Mouse (Mus musculus): ENCODE measurements around the gene Gpr88. TPM values are rescaled to one million over a fixed set of nuclear protein-coding genes. Genes with fewer than 3 reads are reported as not detected.

Gene Gpr88
- polyA plus RNA-seq, 1 experiment from 2014 or later: 3.2 TPM

DNA sequence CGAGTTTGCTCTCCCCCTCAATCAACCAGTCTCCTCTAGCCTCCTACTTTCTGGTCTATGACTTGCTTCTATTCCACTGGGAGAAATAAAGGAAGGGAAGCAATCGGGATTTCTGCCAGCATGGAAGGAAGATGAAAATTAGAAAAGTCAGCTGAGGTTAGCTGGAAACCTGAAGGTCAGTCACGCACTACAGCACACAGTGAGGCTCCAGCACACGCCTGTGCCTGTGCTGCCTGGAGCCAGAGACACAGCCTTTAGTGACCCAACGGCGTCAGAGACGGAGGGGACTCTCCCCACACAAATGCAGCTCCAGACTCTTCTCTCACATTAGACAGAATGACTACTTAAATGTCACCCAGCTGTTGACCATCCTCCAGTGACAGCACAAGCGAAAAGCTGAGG is 42.6 kb downstream of the Gpr88 start:
- Histone ChIP-seq H3K27ac (no peak overlapping the region), H3K27me3 (no peaks in the 10 kb centered on the region), H3K9me3 (no peaks in the 10 kb centered on the region), H3K9ac (no peak overlapping the region), H3K4me1 (replicated peaks) (0 out of 2 replicates have a peak, but pooled peaks cover 4% of the 10 kb centered on the region), H3K4me3 (no peak overlapping the region), H3K4me2 (no peak overlapping the region), H3K36me3 (no peaks in the 10 kb centered on the region)
- no peak for ATAC-seq (ENCODE audit: low FRiP score)
- WGBS: 65% methylated on average over 8 of the region's 8 CpGs

DNA sequence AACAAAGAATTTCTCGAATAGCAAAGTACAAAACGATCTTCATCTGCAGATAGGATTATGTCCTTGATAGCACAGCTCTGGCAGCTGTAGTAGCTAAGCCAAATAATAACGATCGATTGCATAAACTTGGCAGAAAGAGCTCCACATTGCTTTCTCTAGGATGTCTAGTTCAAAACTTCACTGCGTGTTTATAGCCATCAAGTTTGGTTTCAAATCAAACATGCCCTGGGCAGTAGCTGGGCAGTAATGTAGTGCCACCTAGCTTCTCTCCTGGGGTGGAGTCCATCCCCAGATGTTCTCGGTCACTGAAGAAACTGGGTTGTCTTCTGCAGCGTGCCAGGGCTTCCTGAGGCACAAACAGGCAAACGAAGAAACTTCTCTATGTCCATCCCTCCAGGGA is 44.1 kb downstream of the Gpr88 start:
- 89% methylated on average over 8 of the region's 8 CpGs for WGBS

DNA sequence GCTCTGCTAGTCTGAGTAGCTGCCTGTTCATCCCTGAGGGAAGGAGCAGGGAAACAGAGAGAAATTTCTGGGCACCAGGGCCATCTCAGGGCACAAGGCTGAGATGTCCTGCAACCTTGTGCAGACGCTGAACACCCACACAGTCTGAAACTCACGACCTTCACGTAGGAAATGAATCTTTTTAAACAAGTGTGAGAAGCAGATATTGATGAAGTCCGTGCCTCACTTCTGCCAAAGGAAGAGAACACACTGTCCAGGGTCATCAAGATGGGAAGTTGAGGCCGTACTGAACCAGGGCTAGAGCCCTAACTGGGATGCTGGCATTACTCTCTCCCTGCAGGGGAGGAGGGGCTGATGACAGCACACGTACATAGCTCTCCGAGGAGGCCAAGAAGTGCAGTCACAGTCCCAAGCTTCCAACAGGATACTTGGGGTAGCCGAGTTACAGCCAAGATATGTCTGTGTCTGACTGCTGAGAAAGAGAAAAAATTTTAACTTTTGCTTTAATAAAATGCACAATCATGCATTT is 46.9 kb downstream of the Gpr88 start:
- no peak overlapping the region for H3K27ac ChIP-seq
- no peak overlapping the region for H3K9ac ChIP-seq
- H3K4me3 ChIP-seq: no peak overlapping the region
- H3K36me3 ChIP-seq: no peaks in the 10 kb centered on the region
- H3K9me3 ChIP-seq: no peaks in the 10 kb centered on the region
- ATAC-seq (ENCODE audit: low FRiP score): no peak
- H3K4me2 ChIP-seq: no peak overlapping the region
- H3K27me3 ChIP-seq: no peaks in the 10 kb centered on the region
- WGBS: 78% methylated on average over 8 of the region's 8 CpGs
- H3K4me1 ChIP-seq (replicated peaks): 0 out of 2 replicates have a peak, but pooled peaks cover 4% of the 10 kb centered on the region

More for the DNA sequence above, 44.1 kb downstream of the Gpr88 start:
- no peak overlapping the region for H3K4me2 ChIP-seq
- ATAC-seq (ENCODE audit: low FRiP score): no peak
- H3K4me1 ChIP-seq (replicated peaks): 0 out of 2 replicates have a peak, but pooled peaks cover 4% of the 10 kb centered on the region
- H3K36me3 ChIP-seq: no peaks in the 10 kb centered on the region
- no peaks in the 10 kb centered on the region for H3K9me3 ChIP-seq
- H3K9ac ChIP-seq: no peak overlapping the region
- H3K4me3 ChIP-seq: no peak overlapping the region
- H3K27ac ChIP-seq: no peak overlapping the region
- H3K27me3 ChIP-seq: no peaks in the 10 kb centered on the region

DNA sequence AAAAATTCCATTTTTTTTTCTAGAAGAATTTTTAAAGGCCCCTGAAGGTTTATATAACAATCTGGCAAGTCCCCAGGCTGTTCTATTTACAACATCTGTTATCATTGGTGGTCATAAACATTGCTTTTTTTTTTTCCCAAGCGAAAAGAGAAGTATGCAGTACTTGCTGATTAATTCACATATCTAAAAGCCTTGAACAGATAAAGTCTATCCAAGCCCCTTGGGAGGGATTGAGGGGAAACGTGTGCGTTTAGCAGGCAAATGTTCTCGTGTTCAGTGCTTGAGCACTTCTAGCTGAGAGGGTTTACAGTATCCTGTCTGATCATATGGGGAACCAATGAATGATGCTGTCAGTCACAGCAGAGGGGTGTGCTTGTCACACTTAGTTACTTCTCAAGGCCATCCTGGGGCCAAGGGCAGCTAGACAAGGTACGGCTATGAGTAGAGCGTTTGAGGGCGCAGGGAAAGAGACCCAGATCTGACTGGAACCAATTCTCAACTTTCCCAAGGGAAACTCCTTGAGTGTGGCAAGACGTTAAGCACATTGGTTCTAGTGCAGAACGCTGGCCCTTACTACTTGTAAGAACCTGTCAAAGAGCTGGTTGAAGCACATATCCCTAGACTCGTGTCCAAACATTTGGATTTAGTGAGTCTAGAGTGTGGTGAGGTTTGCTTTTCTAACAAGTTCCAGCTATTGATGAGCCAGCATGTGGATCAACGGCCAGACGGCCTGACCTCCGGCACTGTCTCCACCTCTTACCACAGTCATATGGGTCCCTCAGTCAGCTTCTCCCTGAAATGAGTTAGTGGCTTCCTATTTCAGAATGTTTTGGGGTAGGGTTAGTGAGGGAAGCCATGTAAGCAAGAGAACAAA is 47.7 kb downstream of the Gpr88 start:
- 78% methylated on average over 13 of the region's 13 CpGs for WGBS
- H3K4me2 ChIP-seq: no peak overlapping the region
- no peak overlapping the region for H3K9ac ChIP-seq
- H3K4me3 ChIP-seq: no peak overlapping the region
- H3K4me1 ChIP-seq (replicated peaks): 0 out of 2 replicates have a peak, but pooled peaks cover under 1% of the 10 kb centered on the region
- H3K36me3 ChIP-seq: no peaks in the 10 kb centered on the region
- H3K27ac ChIP-seq: no peak overlapping the region
- no peak for ATAC-seq (ENCODE audit: low FRiP score)
- no peaks in the 10 kb centered on the region for H3K9me3 ChIP-seq
- no peaks in the 10 kb centered on the region for H3K27me3 ChIP-seq

DNA sequence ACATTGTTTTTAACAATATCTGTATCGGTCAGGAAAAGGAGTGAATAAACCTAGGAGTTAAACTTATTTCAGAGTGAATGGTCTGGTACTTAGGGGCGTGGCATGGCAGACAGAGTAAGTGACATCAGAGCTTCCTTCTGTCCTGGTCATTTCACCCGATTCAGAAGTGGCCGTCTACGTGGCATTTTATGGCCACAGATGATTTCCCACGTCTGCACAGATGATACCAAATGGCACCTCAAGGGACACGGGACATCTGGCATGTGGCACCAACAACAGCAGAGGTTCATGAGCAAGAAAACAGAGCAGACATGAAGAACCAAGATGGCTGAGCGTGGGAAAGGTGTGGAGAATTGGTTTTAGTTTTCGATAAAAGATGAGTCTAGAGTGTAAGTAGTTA is 48.7 kb downstream of the Gpr88 start:
- Histone ChIP-seq H3K9me3 (no peaks in the 10 kb centered on the region), H3K27ac (no peak overlapping the region), H3K9ac (no peak overlapping the region), H3K27me3 (no peaks in the 10 kb centered on the region), H3K4me1 (replicated peaks) (no peaks in the 10 kb centered on the region), H3K36me3 (no peaks in the 10 kb centered on the region), H3K4me2 (no peak overlapping the region), H3K4me3 (no peak overlapping the region)
- 73% methylated on average over 9 of the region's 9 CpGs for WGBS
- ATAC-seq (ENCODE audit: low FRiP score): no peak

DNA sequence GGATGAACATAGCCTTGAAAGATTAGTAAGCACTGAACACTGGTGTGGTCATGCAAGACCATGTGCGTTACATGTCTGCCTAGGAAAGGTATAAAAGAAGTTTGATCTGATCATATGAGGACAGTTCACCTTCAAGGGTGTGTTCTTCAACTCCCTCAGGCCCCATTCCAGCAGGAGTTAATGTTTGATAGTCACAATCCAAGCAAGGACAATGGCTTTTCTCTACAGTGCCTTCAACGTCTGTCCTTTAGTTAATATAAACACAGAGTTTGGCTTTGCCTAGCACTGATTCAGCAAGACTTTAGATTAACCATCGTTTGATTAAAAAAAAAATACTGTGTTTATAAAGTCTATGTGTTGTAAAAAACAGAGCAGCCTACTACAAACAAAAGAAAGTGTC is 49.4 kb downstream of the Gpr88 start:
- Histone ChIP-seq H3K4me2 (no peak overlapping the region), H3K27me3 (no peaks in the 10 kb centered on the region), H3K4me3 (no peak overlapping the region), H3K9me3 (no peaks in the 10 kb centered on the region), H3K4me1 (replicated peaks) (no peaks in the 10 kb centered on the region), H3K27ac (no peak overlapping the region), H3K36me3 (no peaks in the 10 kb centered on the region), H3K9ac (no peak overlapping the region)
- 58% methylated on average over 3 of the region's 3 CpGs for WGBS
- ATAC-seq (ENCODE audit: low FRiP score): no peak

DNA sequence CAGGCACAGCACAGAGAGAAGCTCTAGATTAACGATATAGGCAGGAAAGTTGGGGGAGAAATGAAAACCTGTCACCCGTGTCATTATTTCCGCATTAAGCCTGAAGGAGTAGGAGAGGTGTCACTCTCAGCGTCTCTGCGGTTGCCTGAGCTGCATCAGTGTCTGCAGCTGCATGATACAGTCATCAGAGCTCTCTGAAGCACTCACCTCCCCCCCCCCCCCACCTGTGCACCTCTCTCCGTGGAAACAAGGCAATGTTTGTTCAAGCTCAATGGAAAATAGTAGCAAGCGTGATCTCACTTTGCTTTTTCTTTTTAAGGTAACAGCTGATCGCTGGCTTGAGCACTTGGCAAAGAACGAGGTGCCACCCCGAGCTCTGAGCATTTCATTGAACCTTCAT is 53.2 kb downstream of the Gpr88 start:
- ATAC-seq (ENCODE audit: low FRiP score): no peak
- WGBS: 71% methylated on average over 10 of the region's 10 CpGs

More for the DNA sequence above, 53.2 kb downstream of the Gpr88 start:
- Histone ChIP-seq H3K9me3 (no peaks in the 10 kb centered on the region), H3K27ac (no peak overlapping the region), H3K9ac (no peak overlapping the region), H3K4me1 (replicated peaks) (no peaks in the 10 kb centered on the region), H3K36me3 (no peaks in the 10 kb centered on the region), H3K4me3 (no peak overlapping the region), H3K4me2 (no peak overlapping the region), H3K27me3 (no peaks in the 10 kb centered on the region)

Other genes starting within 250 kb of the Gpr88 start
- gene Slc30a7, start 246.1 kb downstream of the Gpr88 start, polyA plus RNA-seq (2015; fragmentation: Nextera tagmentation; extraction: Ambion mirVana): 18.8 and 21.2 TPM in 2 replicates
- 28.5 and 32.2 TPM in 2 replicates for gene Extl2, start 246.0 kb downstream of the Gpr88 start, polyA plus RNA-seq (2015; fragmentation: Nextera tagmentation; extraction: Ambion mirVana)
- 45.4 and 49.2 TPM in 2 replicates for gene Vcam1, start 123.8 kb downstream of the Gpr88 start, polyA plus RNA-seq (2015; fragmentation: Nextera tagmentation; extraction: Ambion mirVana)
- gene Cdc14a, start 170.5 kb upstream of the Gpr88 start, polyA plus RNA-seq (2015; fragmentation: Nextera tagmentation; extraction: Ambion mirVana): 6.8 and 7.0 TPM in 2 replicates

Data from hindbrain, embryonic 13.5 days (tissue).